Mouse (Mus musculus) hindbrain, embryonic 13.5 days (tissue): ENCODE measurements at regions not wholly inside any gene's neighbourhood (a gene's known extent, or its start where the extent isn't known, plus 50 kb on each side); places are given as distances from the start of the nearest gene placed in this dataset.

Source experiments
- ATAC-seq: fragments of 200-750 bp; cut with Nextera tagmentation; 2 replicates; pipeline ENCODE4 v1.8.0; 2017; ENCODE audit warnings: moderate TSS enrichment; ENCODE audit not compliant: low FRiP score
- H3K27ac ChIP-seq: fragments of 300-500 bp; sonication (generic); 2 replicates; pipeline ENCODE4 v1.5.1; 2015; ENCODE audit warnings: inconsistent platforms, mild to moderate bottlenecking, moderate library complexity
- H3K27me3 ChIP-seq: fragments of 300-500 bp; sonication (generic); 2 replicates; pipeline ENCODE4 v1.6.1; 2015; ENCODE audit warnings: mild to moderate bottlenecking, inconsistent platforms
- H3K36me3 ChIP-seq: fragments of 300-500 bp; sonication (generic); 2 replicates; pipeline ENCODE4 v1.6.1; 2015; ENCODE audit warnings: mild to moderate bottlenecking, inconsistent platforms
- H3K4me1 ChIP-seq: fragments of 300-500 bp; sonication (generic); replicated peaks from 2 replicates; pipeline ENCODE4 v1.6.1; 2015; ENCODE audit warnings: inconsistent platforms
- H3K4me2 ChIP-seq: fragments of 300-500 bp; sonication (generic); 2 replicates; pipeline ENCODE4 v1.6.1; 2015; ENCODE audit warnings: inconsistent platforms, mild to moderate bottlenecking, moderate library complexity
- H3K4me3 ChIP-seq: fragments of 300-500 bp; sonication (generic); 2 replicates; pipeline ENCODE4 v1.5.1; 2015; ENCODE audit warnings: mild to moderate bottlenecking, inconsistent platforms
- H3K9ac ChIP-seq: fragments of 300-500 bp; sonication (generic); 2 replicates; pipeline ENCODE4 v1.6.1; 2015; ENCODE audit warnings: mild to moderate bottlenecking, inconsistent platforms
- H3K9me3 ChIP-seq: fragments of 300-500 bp; sonication (generic); 2 replicates; pipeline ENCODE4 v1.6.1; 2016; ENCODE audit warnings: inconsistent platforms
- WGBS: fragments of 180-500 bp; shearing (Covaris S2); methylation state at CpG from one replicate; pipeline ENCODE4 v1.1.7; 2015; 5-methylcytosine and 5-hydroxymethylcytosine counted together

DNA sequence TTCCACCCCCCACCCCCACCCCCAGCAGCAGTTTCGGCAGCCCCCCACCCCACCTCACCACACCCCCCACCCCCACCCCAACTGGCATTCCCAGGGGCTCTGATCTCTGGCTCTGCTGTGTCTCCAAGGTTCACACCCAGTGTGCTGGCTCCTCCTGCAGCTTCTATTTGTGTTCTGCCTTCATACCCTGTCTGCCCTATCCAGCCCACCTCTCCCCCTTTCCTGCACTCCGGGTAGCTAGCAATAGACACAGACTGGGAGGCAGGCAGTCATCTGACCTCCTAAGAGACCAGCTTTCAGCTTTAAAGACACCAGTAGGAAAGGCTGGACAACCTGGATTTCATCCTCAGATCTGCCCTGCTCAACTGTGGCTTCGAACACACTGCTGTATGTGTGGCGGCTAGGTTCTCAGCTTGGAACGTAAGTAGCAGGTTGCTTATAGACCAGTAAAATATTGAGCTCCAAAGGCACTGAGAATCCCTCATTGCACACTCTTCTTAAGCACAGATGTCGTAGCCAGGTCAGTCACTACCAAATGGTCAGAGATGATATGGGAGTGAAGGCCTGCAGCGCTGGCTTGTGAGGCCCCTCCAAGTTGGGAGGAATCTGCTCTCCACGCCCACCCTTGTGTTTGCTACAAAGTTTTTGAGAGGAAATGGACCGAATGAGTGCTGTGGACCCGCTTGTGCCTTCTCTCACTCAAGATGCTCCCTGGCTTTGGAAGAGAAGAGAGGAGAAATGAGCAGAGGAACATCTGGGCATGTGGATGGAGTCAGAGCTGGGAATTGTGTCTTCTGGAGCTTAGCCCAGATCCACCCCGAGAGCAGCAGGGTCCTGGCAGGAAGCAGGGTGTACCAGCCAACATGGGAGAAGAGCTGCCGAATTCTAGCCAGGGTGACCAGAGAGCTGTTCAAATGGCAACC, 187.1 kb downstream of the Bcl2l11 start:
- no peaks in the 10 kb centered on the region for H3K9me3 ChIP-seq
- H3K4me3 ChIP-seq: no peak overlapping the region
- H3K27me3 ChIP-seq: no peaks in the 10 kb centered on the region
- no peak for ATAC-seq
- WGBS: 59% methylated on average over 12 of the region's 12 CpGs
- 0 out of 2 replicates have a peak overlapping the region, but pooled peaks have one; percentile 19 for H3K9ac ChIP-seq
- no peaks in the 10 kb centered on the region for H3K36me3 ChIP-seq
- H3K4me1 ChIP-seq: peaks cover 25% of the 10 kb centered on the region
- no peak overlapping the region for H3K27ac ChIP-seq
- peak overlapping the region; percentile 43 for H3K4me2 ChIP-seq

GRCm38 (mm10) chr2:128313582-128313918, 187.7 kb downstream of the Bcl2l11 start:
- WGBS: 63% methylated on average over 2 of the region's 2 CpGs
- peaks cover 25% of the 10 kb centered on the region for H3K4me1 ChIP-seq
- no peak for ATAC-seq

DNA sequence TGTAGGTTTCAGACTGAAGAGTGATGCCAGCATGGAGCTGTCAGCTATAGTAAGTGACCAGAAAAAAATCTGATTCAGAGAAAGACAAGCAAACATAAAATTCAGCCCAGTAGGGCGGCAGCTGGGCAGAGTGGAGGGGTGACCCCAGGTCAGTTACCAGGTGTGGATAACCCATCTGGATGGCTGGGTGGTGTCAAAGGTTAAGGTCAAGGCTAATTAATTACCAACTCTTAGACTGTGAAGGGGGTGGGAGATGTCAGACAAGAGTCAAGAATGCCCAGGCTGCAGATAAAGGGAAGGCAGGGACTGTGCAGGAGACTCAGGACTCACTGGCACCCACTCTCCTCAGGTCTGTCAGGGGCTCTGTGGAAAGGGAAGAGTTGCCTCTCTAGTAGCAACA, 188.1 kb downstream of the Bcl2l11 start:
- Histone ChIP-seq H3K4me1 (peaks cover 25% of the 10 kb centered on the region), H3K36me3 (no peaks in the 10 kb centered on the region), H3K27ac (no peak overlapping the region), H3K4me3 (no peak overlapping the region), H3K9ac (no peak overlapping the region), H3K27me3 (no peaks in the 10 kb centered on the region), H3K4me2 (no peak overlapping the region), H3K9me3 (no peaks in the 10 kb centered on the region)
- WGBS: 55% methylated on average over 1 of the region's 1 CpGs
- no peak for ATAC-seq

More at GRCm38 (mm10) chr2:128313582-128313918, 187.7 kb downstream of the Bcl2l11 start:
- H3K4me3 ChIP-seq: no peak overlapping the region
- no peak overlapping the region for H3K9ac ChIP-seq
- no peaks in the 10 kb centered on the region for H3K27me3 ChIP-seq
- H3K4me2 ChIP-seq: no peak overlapping the region
- H3K9me3 ChIP-seq: no peaks in the 10 kb centered on the region
- H3K36me3 ChIP-seq: no peaks in the 10 kb centered on the region
- H3K27ac ChIP-seq: no peak overlapping the region

DNA sequence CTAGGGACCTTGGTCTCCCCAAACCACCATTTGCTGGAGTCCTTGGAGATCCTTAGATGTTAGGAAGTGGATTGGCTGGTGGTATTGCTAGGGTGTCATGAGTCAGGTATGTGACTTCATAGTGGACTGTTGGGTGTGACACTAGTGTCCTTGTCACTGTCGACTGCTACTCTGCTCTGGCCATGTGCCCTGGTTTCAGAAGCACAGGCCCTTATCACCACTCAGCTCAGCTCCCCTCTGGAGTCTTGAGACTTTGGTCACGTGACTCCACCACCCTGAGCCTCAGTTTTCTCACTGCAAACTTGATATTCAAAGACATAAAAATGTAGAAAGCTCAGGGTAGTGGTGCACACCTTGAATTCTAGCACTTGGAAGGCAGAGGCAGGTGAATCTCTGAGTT, 190.7 kb downstream of the Bcl2l11 start:
- H3K4me1 ChIP-seq: peaks cover 18% of the 10 kb centered on the region
- 95% methylated on average over 2 of the region's 2 CpGs for WGBS
- no peak overlapping the region for H3K4me2 ChIP-seq
- no peaks in the 10 kb centered on the region for H3K9me3 ChIP-seq
- H3K9ac ChIP-seq: no peak overlapping the region
- H3K4me3 ChIP-seq: no peak overlapping the region
- ATAC-seq: no peak
- H3K27me3 ChIP-seq: no peaks in the 10 kb centered on the region
- H3K27ac ChIP-seq: no peak overlapping the region
- no peaks in the 10 kb centered on the region for H3K36me3 ChIP-seq

GRCm38 (mm10) chr2:128318266-128318665, 192.4 kb downstream of the Bcl2l11 start:
- 82% methylated on average over 4 of the region's 4 CpGs for WGBS
- Histone ChIP-seq H3K27ac (no peak overlapping the region), H3K9ac (no peak overlapping the region), H3K4me1 (peaks cover 4% of the 10 kb centered on the region), H3K36me3 (no peaks in the 10 kb centered on the region), H3K4me3 (no peak overlapping the region), H3K27me3 (no peaks in the 10 kb centered on the region), H3K4me2 (no peak overlapping the region), H3K9me3 (no peaks in the 10 kb centered on the region)
- ATAC-seq: no peak

DNA sequence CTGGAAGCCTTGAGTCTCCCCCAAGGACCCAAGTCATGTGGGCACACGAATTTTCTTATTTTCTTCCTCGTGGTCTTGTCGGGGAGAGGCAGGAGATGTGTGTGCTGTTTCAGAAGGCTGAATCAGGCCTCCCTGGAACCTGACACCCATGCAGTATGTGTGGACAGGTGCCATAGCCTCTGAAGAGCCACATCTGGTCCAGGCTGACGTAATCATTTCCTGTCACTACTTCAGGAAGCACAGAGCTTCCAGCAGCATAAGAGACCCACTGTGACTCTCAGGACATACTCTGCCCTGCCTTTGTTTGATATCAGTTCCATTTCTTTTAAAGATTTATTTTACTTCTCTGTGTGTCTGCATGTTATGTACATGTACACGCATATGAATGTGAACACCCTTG, 193.1 kb downstream of the Bcl2l11 start:
- Histone ChIP-seq H3K4me1 (no peaks in the 10 kb centered on the region), H3K4me2 (no peak overlapping the region), H3K27me3 (no peaks in the 10 kb centered on the region), H3K9ac (no peak overlapping the region), H3K27ac (no peak overlapping the region), H3K4me3 (no peak overlapping the region), H3K9me3 (no peaks in the 10 kb centered on the region), H3K36me3 (no peaks in the 10 kb centered on the region)
- no peak for ATAC-seq
- WGBS: 84% methylated on average over 5 of the region's 5 CpGs

- no peak overlapping the region for H3K4me2 ChIP-seq
- whole genome bisulfite sequencing: 59% methylated on average over 2 of the region's 2 CpGs
- H3K4me1 ChIP-seq: peaks cover 14% of the 10 kb centered on the region
- H3K4me3 ChIP-seq: no peak overlapping the region
- no peaks in the 10 kb centered on the region for H3K27me3 ChIP-seq
- no peaks in the 10 kb centered on the region for H3K9me3 ChIP-seq
- no peaks in the 10 kb centered on the region for H3K36me3 ChIP-seq
- H3K9ac ChIP-seq: no peak overlapping the region
- H3K27ac ChIP-seq: no peak overlapping the region
- no peak for ATAC-seq
These were observed 195.6 kb downstream of the Bcl2l11 start for GRCm38 (mm10) chr2:128321475-128321874.

- no peaks in the 10 kb centered on the region for H3K27me3 ChIP-seq
- no peak overlapping the region for H3K4me3 ChIP-seq
- 37% methylated on average over 13 of the region's 13 CpGs for WGBS
- no peaks in the 10 kb centered on the region for H3K36me3 ChIP-seq
- H3K4me1 ChIP-seq: peaks cover 14% of the 10 kb centered on the region
- ATAC-seq: peak; percentile 66
- H3K27ac ChIP-seq: peak overlapping the region; percentile 77
- no peak overlapping the region for H3K4me2 ChIP-seq
- no peak overlapping the region for H3K9ac ChIP-seq
- no peaks in the 10 kb centered on the region for H3K9me3 ChIP-seq
These were observed 198.6 kb downstream of the Bcl2l11 start for GRCm38 (mm10) chr2:128324256-128325096.

DNA sequence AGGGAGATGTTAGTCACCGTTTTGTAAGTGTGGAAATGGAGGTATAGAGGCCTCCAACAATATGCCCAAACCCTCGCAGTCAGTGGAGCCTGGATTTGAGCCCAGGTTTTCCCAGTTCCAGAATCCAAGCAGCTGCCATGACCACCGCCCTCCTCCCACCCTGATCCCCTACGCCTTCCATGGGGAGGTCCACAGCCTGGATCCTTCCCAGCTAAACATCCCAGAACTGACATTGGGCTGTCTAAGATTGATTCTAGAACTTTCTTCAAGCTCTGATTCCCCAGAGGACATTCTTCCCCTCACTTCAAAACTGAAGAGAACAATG, 199.2 kb downstream of the Bcl2l11 start:
- H3K4me3 ChIP-seq: no peak overlapping the region
- no peaks in the 10 kb centered on the region for H3K27me3 ChIP-seq
- H3K9me3 ChIP-seq: no peaks in the 10 kb centered on the region
- H3K27ac ChIP-seq: peak overlapping the region; percentile 77
- no peak overlapping the region for H3K9ac ChIP-seq
- peaks cover 14% of the 10 kb centered on the region for H3K4me1 ChIP-seq
- WGBS: 49% methylated on average over 4 of the region's 4 CpGs
- ATAC-seq: peak; percentile 36; the same call in 1 of the 2 replicates
- no peak overlapping the region for H3K4me2 ChIP-seq
- no peaks in the 10 kb centered on the region for H3K36me3 ChIP-seq

GRCm38 (mm10) chr2:128325456-128325855, 199.6 kb downstream of the Bcl2l11 start:
- Histone ChIP-seq H3K36me3 (no peaks in the 10 kb centered on the region), H3K4me1 (peaks cover 14% of the 10 kb centered on the region), H3K4me2 (no peak overlapping the region), H3K4me3 (no peak overlapping the region), H3K27me3 (no peaks in the 10 kb centered on the region), H3K27ac (no peak overlapping the region), H3K9ac (no peak overlapping the region), H3K9me3 (no peaks in the 10 kb centered on the region)
- no peak for ATAC-seq
- 95% methylated on average over 4 of the region's 4 CpGs for WGBS

- WGBS: 81% methylated on average over 9 of the region's 9 CpGs
These were observed 205.0 kb downstream of the Bcl2l11 start for GRCm38 (mm10) chr2:128330833-128331232.

GRCm38 (mm10) chr2:128331275-128331674, 205.4 kb downstream of the Bcl2l11 start:
- 0 out of 2 replicates have a peak, but pooled peaks cover 4% of the 10 kb centered on the region for H3K27me3 ChIP-seq
- ATAC-seq: peak; percentile 50
- no peak overlapping the region for H3K9ac ChIP-seq
- peak overlapping the region; percentile 68 for H3K27ac ChIP-seq
- H3K4me1 ChIP-seq: peaks cover 32% of the 10 kb centered on the region
- no peak overlapping the region for H3K4me3 ChIP-seq
- H3K9me3 ChIP-seq: no peaks in the 10 kb centered on the region
- WGBS: 28% methylated on average over 10 of the region's 10 CpGs
- H3K36me3 ChIP-seq: no peaks in the 10 kb centered on the region
- H3K4me2 ChIP-seq: peak overlapping the region; percentile 19; the same call in 1 of the 2 replicates

More at GRCm38 (mm10) chr2:128330833-128331232, 205.0 kb downstream of the Bcl2l11 start:
- Histone ChIP-seq H3K4me2 (0 out of 2 replicates have a peak overlapping the region, but pooled peaks have one; percentile 19), H3K9me3 (no peaks in the 10 kb centered on the region), H3K36me3 (no peaks in the 10 kb centered on the region), H3K9ac (no peak overlapping the region), H3K27me3 (0 out of 2 replicates have a peak, but pooled peaks cover 4% of the 10 kb centered on the region), H3K27ac (no peak overlapping the region), H3K4me3 (no peak overlapping the region), H3K4me1 (peaks cover 29% of the 10 kb centered on the region)
- ATAC-seq: no peak
